Mouse (Mus musculus): Measurements from ENCODE around the gene Rnf145. TPM values are rescaled to one million over a fixed set of nuclear protein-coding genes. Genes with fewer than 3 reads are reported as not detected.

Rnf145 gene
- polyA plus RNA-seq, 1 experiment from 2014 or later: 61.4 TPM

DNA sequence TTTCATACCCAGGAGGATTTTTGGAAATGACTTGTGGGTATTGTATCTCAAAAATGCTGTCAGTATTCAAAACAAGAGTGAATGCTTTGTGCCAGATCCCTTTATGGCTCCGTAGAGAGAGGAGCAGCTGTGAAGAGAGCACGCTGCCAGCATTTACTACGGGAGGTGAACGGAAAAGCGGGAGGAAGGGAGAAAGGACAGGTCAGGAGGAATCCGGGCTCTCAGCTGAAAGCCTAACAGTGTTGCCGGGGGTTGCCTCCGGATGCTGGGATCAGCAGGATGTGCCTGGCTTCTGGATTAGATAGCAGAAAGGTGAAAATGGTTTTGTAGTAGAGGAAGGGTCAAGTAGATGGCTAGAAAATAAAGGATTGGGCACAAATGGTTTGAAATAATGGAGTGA is 11.6 kb downstream of the Rnf145 start:
- H3K27me3 ChIP-seq (ENCODE audit: insufficient read depth, low read length): no peaks in the 10 kb centered on the region
- no peak overlapping the region for H3K27ac ChIP-seq
- ATAC-seq (replicated peaks; ENCODE audit: low FRiP score, low read depth): no peak
- no peak overlapping the region for H3K9ac ChIP-seq (ENCODE audit: low read depth, low read length)
- no peak for DNase-seq (ENCODE audit: low spot score)
- 58% methylated on average over 8 of the region's 8 CpGs for WGBS
- no peak overlapping the region for H3K4me2 ChIP-seq (ENCODE audit: low read length)
- H3K4me1 ChIP-seq (replicated peaks; ENCODE audit: insufficient read depth, low read length): no peaks in the 10 kb centered on the region
- H3K4me3 ChIP-seq (replicated peaks; ENCODE audit: low read depth, low read length): no peak overlapping the region
- no peaks in the 10 kb centered on the region for H3K9me3 ChIP-seq (replicated peaks; ENCODE audit: low read length)
- no peak for TF ChIP-seq CTCF (IDR thresholded peaks at IDR 0.05; ENCODE audit: low read depth)
- H3K36me3 ChIP-seq (ENCODE audit: insufficient read depth, low read length): peaks cover 18% of the 10 kb centered on the region; the same call in 1 of the 2 replicates

DNA sequence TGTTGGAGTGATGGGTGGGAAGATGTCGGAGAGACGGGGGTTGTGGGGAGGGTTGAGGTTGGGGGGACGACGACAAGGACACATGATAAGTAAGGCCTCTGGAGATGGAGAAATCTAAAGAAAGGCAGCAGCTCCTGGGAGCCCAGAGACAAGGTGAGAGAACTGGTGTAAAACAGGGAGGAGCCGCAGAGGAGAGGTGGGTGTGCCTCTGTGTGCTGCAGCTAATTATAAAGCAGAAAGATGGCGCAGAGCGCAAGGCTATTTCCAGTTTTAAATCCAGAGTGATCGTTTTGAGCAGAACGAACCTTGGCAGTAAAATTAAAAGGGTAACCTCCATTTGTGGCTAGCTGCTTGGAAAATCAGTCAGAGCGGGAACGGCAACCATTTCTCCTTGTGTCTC is 12.1 kb downstream of the Rnf145 start:
- 85% methylated on average over 11 of the region's 11 CpGs for WGBS
- Histone ChIP-seq H3K4me3 (replicated peaks; ENCODE audit: low read depth, low read length) (no peak overlapping the region), H3K4me2 (ENCODE audit: low read length) (no peak overlapping the region), H3K27me3 (ENCODE audit: insufficient read depth, low read length) (no peaks in the 10 kb centered on the region), H3K4me1 (replicated peaks; ENCODE audit: insufficient read depth, low read length) (no peaks in the 10 kb centered on the region), H3K9ac (ENCODE audit: low read depth, low read length) (no peak overlapping the region), H3K36me3 (ENCODE audit: insufficient read depth, low read length) (peaks cover 18% of the 10 kb centered on the region; the same call in 1 of the 2 replicates), H3K9me3 (replicated peaks; ENCODE audit: low read length) (no peaks in the 10 kb centered on the region), H3K27ac (no peak overlapping the region)
- no peak for TF ChIP-seq CTCF (IDR thresholded peaks at IDR 0.05; ENCODE audit: low read depth)
- DNase-seq (ENCODE audit: low spot score): no peak
- no peak for ATAC-seq (replicated peaks; ENCODE audit: low FRiP score, low read depth)

DNA sequence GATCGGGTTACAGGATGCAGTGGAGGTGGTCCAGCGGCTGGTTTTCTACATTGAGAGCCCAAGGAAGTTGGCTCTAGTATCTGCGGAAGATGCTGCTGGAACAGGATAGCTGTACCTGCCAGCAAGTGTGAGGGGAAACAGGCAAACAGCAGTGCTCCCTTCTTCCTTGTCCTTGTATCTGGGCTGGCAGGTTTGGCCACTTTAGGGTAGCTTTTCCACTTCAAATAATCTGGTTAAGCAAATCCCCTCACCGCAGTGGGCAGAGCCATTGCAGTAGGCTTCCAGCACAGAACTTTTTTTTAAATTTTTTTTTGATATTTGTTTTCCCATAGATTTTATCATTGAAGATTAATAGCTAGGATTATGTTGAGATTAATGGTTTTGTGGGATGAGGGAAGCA is 12.9 kb downstream of the Rnf145 start:
- H3K27ac ChIP-seq: no peak overlapping the region
- no peak for ATAC-seq (replicated peaks; ENCODE audit: low FRiP score, low read depth)
- H3K9me3 ChIP-seq (replicated peaks; ENCODE audit: low read length): no peaks in the 10 kb centered on the region
- no peaks in the 10 kb centered on the region for H3K4me1 ChIP-seq (replicated peaks; ENCODE audit: insufficient read depth, low read length)
- H3K4me3 ChIP-seq (replicated peaks; ENCODE audit: low read depth, low read length): no peak overlapping the region
- no peak for TF ChIP-seq CTCF (IDR thresholded peaks at IDR 0.05; ENCODE audit: low read depth)
- H3K27me3 ChIP-seq (ENCODE audit: insufficient read depth, low read length): no peaks in the 10 kb centered on the region
- peaks cover 18% of the 10 kb centered on the region; the same call in 1 of the 2 replicates for H3K36me3 ChIP-seq (ENCODE audit: insufficient read depth, low read length)
- H3K4me2 ChIP-seq (ENCODE audit: low read length): no peak overlapping the region
- no peak overlapping the region for H3K9ac ChIP-seq (ENCODE audit: low read depth, low read length)
- WGBS: 72% methylated on average over 4 of the region's 4 CpGs
- DNase-seq (ENCODE audit: low spot score): no peak

DNA sequence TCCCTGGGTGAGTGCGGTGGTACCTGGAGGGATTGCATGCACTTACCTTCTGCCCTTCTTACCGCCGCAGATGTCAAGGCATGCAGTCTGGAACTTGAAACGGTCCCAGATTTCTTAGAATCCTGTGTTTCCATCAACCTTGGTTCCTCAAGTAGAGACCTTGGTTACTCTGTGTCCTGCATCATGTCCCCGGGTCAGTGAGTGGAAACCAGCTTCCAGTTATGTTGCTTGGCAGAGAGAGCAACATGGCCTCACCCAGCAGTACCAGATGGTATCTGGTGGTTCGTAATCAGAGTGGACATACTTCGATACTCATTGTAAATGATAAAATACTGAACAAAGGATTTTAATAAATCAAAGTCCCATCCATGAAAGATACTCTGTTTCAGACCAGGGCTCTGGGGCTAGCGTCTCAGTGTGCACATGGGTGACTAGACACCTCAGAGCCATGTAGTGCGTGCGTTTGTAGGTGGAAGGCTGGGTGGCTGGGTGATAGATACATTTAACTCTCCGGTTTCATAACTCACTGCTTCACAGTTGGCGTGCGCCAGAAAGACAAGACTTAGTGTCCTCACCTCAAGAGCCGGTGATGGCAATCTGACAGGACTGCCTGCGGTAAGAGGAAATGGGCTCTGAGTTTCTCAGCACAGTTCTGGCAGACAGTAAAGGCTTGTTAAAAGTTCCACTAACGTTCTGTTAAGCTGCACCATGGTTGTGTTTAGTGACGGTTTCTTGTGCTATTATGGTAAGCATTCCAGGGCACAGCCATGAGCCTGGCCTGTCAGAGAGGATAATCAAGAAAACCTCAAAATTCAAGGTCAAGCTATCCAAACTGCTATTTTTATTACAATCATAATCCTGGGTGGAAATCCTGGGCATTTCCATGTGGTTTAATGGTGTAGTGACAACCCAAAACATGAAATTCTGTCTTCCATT is 14.3 kb downstream of the Rnf145 start:
- ATAC-seq (replicated peaks; ENCODE audit: low FRiP score, low read depth) (no peak), DNase-seq (ENCODE audit: low spot score) (no peak)
- Histone ChIP-seq H3K36me3 (ENCODE audit: insufficient read depth, low read length) (peaks cover 15% of the 10 kb centered on the region; the same call in 1 of the 2 replicates), H3K4me3 (replicated peaks; ENCODE audit: low read depth, low read length) (no peak overlapping the region), H3K4me1 (replicated peaks; ENCODE audit: insufficient read depth, low read length) (no peaks in the 10 kb centered on the region), H3K9ac (ENCODE audit: low read depth, low read length) (no peak overlapping the region), H3K27me3 (ENCODE audit: insufficient read depth, low read length) (no peaks in the 10 kb centered on the region), H3K9me3 (replicated peaks; ENCODE audit: low read length) (no peaks in the 10 kb centered on the region), H3K27ac (no peak overlapping the region), H3K4me2 (ENCODE audit: low read length) (no peak overlapping the region)
- 91% methylated on average over 17 of the region's 17 CpGs for WGBS
- TF ChIP-seq CTCF (IDR thresholded peaks at IDR 0.05; ENCODE audit: low read depth): no peak

DNA sequence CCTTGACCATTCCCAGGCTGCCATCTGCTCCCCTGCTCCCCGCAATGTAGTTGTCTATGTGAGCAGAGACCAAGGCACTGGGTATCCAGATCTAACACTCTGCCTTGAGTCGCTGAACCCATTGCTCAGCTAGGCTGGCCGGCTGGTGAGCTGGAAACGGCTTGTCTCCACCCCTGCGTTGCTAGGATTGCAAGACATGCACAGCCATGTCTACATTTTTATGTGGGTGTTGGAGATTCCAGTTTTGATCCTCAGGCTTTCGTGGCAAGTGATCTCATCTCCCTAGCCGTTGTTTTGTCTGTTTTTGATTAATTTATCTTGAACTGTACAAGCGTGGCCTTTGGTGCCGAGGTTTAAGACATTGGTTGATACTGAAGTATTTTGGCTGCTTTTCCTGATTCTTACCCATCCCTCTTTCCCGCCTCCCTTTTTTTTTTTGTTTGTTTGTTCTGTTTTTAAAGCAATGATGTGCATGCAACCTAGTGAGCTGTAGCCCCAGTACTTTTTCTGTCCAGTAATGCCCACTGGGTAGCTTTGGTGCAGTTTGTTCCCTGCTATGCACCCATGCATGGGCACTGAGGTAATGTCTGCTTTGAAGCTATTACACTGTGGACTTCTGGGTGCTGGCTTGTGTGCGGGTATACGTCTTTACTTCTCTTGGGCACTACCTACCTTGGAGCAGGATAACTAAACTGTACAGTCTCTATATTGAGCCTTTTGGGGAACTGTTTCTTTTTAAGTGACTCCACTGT is 16.4 kb downstream of the Rnf145 start:
- peaks cover 20% of the 10 kb centered on the region; the same call in 1 of the 2 replicates for H3K36me3 ChIP-seq (ENCODE audit: insufficient read depth, low read length)
- no peaks in the 10 kb centered on the region for H3K27me3 ChIP-seq (ENCODE audit: insufficient read depth, low read length)
- no peak overlapping the region for H3K9ac ChIP-seq (ENCODE audit: low read depth, low read length)
- no peak overlapping the region for H3K4me3 ChIP-seq (replicated peaks; ENCODE audit: low read depth, low read length)
- H3K4me1 ChIP-seq (replicated peaks; ENCODE audit: insufficient read depth, low read length): no peaks in the 10 kb centered on the region
- H3K9me3 ChIP-seq (replicated peaks; ENCODE audit: low read length): no peaks in the 10 kb centered on the region
- H3K27ac ChIP-seq: no peak overlapping the region
- TF ChIP-seq CTCF (IDR thresholded peaks at IDR 0.05; ENCODE audit: low read depth): no peak
- no peak overlapping the region for H3K4me2 ChIP-seq (ENCODE audit: low read length)
- ATAC-seq (replicated peaks; ENCODE audit: low FRiP score, low read depth) (no peak), DNase-seq (ENCODE audit: low spot score) (no peak)
- 77% methylated on average over 12 of the region's 12 CpGs for WGBS

DNA sequence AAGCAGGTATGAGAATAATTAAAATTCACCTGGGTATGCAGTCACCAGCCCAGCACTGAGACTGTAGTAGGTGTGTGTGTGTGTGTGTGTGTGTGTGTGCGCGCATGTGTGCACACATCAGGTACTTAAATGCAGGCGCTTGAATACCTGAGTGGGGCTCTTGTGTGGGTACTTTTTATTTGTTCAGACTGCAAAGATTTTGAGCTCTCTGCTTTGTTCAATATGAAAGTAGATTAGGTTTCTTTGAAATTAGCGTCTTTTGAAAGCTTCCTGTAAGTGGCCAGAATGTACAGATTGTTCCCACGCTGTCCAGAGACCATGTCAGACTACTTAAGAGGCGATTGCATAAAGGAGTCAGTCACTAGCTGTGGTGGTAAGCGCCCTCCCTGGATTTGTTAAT is 18.6 kb downstream of the Rnf145 start:
- ATAC-seq (replicated peaks; ENCODE audit: low FRiP score, low read depth) (no peak), DNase-seq (ENCODE audit: low spot score) (no peak)
- Histone ChIP-seq H3K9me3 (replicated peaks; ENCODE audit: low read length) (no peaks in the 10 kb centered on the region), H3K27ac (no peak overlapping the region), H3K4me2 (ENCODE audit: low read length) (no peak overlapping the region), H3K27me3 (ENCODE audit: insufficient read depth, low read length) (no peaks in the 10 kb centered on the region), H3K36me3 (ENCODE audit: insufficient read depth, low read length) (peaks cover 18% of the 10 kb centered on the region; the same call in 1 of the 2 replicates), H3K4me1 (replicated peaks; ENCODE audit: insufficient read depth, low read length) (no peaks in the 10 kb centered on the region), H3K4me3 (replicated peaks; ENCODE audit: low read depth, low read length) (no peak overlapping the region), H3K9ac (ENCODE audit: low read depth, low read length) (no peak overlapping the region)
- 88% methylated on average over 7 of the region's 7 CpGs for WGBS
- no peak for TF ChIP-seq CTCF (IDR thresholded peaks at IDR 0.05; ENCODE audit: low read depth)
